Mouse (Mus musculus) limb, embryonic 14.5 days (tissue): ENCODE results near the gene Otop3. TPM values are rescaled to one million over a fixed set of nuclear protein-coding genes. Genes with fewer than 3 reads are reported as not detected.
"Not testable (repeated sequence)": the region's sequence is repeated elsewhere in the genome, so short reads cannot be mapped to it uniquely, and the experiment has no call there.

Source experiments
- ATAC-seq: fragments of 200-750 bp; cut with Nextera tagmentation; 2 replicates; pipeline ENCODE4 v1.8.0; 2017; ENCODE audit warnings: low read depth, moderate number of reproducible peaks, moderate TSS enrichment; ENCODE audit not compliant: low FRiP score
- DNase-seq: peaks from one replicate; pipeline ENCODE4 v3.0.0-alpha.2; 2015; ENCODE audit warnings: low spot score
- H3K27ac ChIP-seq: fragments of 300-500 bp; sonication (generic); replicated peaks from 2 replicates; pipeline ENCODE4 v1.5.1; 2014; ENCODE audit warnings: low read depth, mild to moderate bottlenecking, low read length, moderate library complexity, mixed read lengths
- H3K27me3 ChIP-seq: fragments of 300-500 bp; sonication (generic); 2 replicates; pipeline ENCODE4 v1.6.1; 2014; ENCODE audit warnings: low read length, mixed read lengths; ENCODE audit not compliant: control insufficient read depth, insufficient read depth
- H3K36me3 ChIP-seq: fragments of 300-500 bp; sonication (generic); 2 replicates; pipeline ENCODE4 v1.6.1; 2014; ENCODE audit warnings: mild to moderate bottlenecking, low read length, moderate library complexity, mixed read lengths; ENCODE audit not compliant: control insufficient read depth, insufficient read depth
- H3K4me1 ChIP-seq: fragments of 300-500 bp; sonication (generic); 2 replicates; pipeline ENCODE4 v1.6.1; 2014; ENCODE audit warnings: antibody characterized with exemption, low read length, mixed read lengths; ENCODE audit not compliant: control insufficient read depth, insufficient read depth
- H3K4me2 ChIP-seq: fragments of 300-500 bp; sonication (generic); replicated peaks from 2 replicates; pipeline ENCODE4 v1.6.1; 2014; ENCODE audit warnings: low read depth, mild to moderate bottlenecking, low read length, moderate library complexity; ENCODE audit not compliant: severe bottlenecking
- H3K4me3 ChIP-seq: fragments of 300-500 bp; sonication (generic); replicated peaks from 2 replicates; pipeline ENCODE4 v1.5.1; 2014; ENCODE audit warnings: low read length
- H3K9ac ChIP-seq: fragments of 300-500 bp; sonication (generic); 2 replicates; pipeline ENCODE4 v1.6.1; 2014; ENCODE audit warnings: mild to moderate bottlenecking, low read depth, low read length, moderate library complexity; ENCODE audit not compliant: severe bottlenecking
- H3K9me3 ChIP-seq: fragments of 300-500 bp; sonication (generic); 2 replicates; pipeline ENCODE4 v1.6.1; 2016; ENCODE audit warnings: low read length; ENCODE audit not compliant: control insufficient read depth
- POLR2A ChIP-seq: fragments of 200-500 bp; IDR thresholded peaks from 2 replicates; pipeline ENCODE4 v1.8.0; 2012; ENCODE audit warnings: inconsistent platforms, mild to moderate bottlenecking, moderate library complexity, borderline replicate concordance; ENCODE audit not compliant: insufficient read depth, insufficient read length; ENCODE audit errors: extremely low read depth
- WGBS: fragments of 180-500 bp; shearing (Covaris S2); extraction: QIAGEN DNeasy Blood & Tissue Kit; methylation state at CpG from one replicate; pipeline ENCODE4 v1.1.7; 2014; 5-methylcytosine and 5-hydroxymethylcytosine counted together
- polyA plus RNA-seq, 2 experiments: library from polyadenylated mRNA; depleted of rRNA in 1 of 2; stranded (reverse) in 1 of 2; unstranded in 1 of 2; fragments of >200 nt; fragmentation: Nextera tagmentation in 1 of 2; extraction: Ambion mirVana in 1 of 2; gene quantifications; 2 replicates each; pipeline versions ENCODE4 v1.2.1 to v1.2.3; 2012 to 2014

Otop3 gene
- polyA plus RNA-seq, 2 experiments, result not detected

DNA sequence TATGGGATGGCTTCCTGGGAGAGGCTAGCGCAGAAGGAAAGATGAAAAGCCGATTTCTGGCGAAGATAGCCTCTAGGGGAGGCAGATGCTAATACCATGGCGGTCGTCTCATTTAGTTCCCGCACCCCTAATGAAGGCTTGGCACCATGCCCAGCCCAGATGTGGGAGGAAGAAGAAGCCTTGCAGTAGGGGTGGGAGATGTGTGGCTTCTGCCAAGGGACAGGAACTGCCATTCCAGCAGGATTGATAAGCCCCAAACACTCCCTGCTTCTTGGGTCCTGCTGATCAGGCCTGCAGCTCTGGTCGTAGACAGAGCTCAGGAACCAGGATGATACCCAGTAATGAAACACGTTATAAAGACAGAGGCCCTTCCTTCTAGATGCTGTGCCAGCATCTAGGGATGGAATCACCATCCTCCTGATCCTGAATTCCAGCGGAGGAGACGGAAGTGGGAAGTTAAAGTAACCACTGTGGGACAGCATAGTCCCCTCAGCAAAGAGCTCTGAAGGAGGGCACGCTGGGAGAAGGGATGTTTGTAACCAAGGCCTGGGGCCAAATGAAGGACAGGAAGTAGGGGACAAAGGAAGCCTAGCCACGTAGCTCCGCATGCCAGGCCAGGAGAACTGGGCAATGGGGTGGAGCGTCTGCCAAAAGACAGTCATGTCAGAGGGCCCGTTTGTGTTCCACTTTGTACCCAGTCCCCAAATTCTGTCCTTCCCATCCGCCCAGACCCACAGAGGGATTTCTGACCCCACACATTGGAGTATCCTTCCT is 49.4 kb downstream of the Otop3 start:
- DNase-seq (no peak), ATAC-seq (no peak)
- Histone ChIP-seq H3K4me2 (peak overlapping the region; percentile 79), H3K4me1 (peaks cover 18% of the 10 kb centered on the region), H3K9me3 (no peaks in the 10 kb centered on the region), H3K27me3 (no peaks in the 10 kb centered on the region), H3K36me3 (no peaks in the 10 kb centered on the region), H3K9ac (0 out of 2 replicates have a peak overlapping the region, but pooled peaks have one; percentile 88), H3K4me3 (0 out of 2 replicates have a peak overlapping the region, but pooled peaks have one; percentile 81), H3K27ac (no peak overlapping the region)
- no peak for TF ChIP-seq POLR2A
- WGBS, result 51% methylated on average over 16 of the region's 16 CpGs

- no peaks in the 10 kb centered on the region for H3K36me3 ChIP-seq
- DNase-seq (no peak), ATAC-seq (no peak)
- H3K9ac ChIP-seq, result no peak overlapping the region
- H3K4me1 ChIP-seq, result peaks cover 18% of the 10 kb centered on the region
- no peaks in the 10 kb centered on the region for H3K9me3 ChIP-seq
- TF ChIP-seq POLR2A, result no peak
- 74% methylated on average over 5 of the region's 5 CpGs for WGBS
- H3K27ac ChIP-seq, result no peak overlapping the region
- no peak overlapping the region for H3K4me3 ChIP-seq
- H3K4me2 ChIP-seq, result no peak overlapping the region
- no peaks in the 10 kb centered on the region for H3K27me3 ChIP-seq
Measured at GRCm38 (mm10) chr11:115384587-115384986, 50.1 kb downstream of the Otop3 start.

DNA sequence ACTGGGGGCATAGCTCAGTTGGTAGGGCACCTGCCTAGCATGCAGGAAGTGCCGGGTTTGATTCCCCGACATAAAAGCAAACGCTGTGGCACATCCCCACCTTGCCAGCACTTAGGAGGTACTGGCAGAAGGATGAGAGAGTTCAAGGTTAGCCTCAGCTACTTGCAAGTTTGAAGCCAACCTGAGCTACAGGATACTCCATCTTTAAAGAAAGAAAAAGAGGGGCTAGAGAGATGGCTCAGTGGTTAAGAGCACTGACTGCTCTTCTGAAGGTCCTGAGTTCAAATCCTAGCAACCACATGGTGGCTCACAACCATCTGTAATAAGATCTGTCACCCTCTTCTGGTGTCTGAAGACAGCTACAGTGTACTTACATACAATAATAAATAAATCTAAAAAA is 52.3 kb downstream of the Otop3 start:
- 78% methylated on average over 3 of the region's 3 CpGs for WGBS
- not testable (repeated sequence) for H3K4me3 ChIP-seq, H3K9ac ChIP-seq, H3K27me3 ChIP-seq, H3K4me2 ChIP-seq, H3K27ac ChIP-seq, H3K9me3 ChIP-seq, DNase-seq, ATAC-seq
- H3K36me3 ChIP-seq, result peaks cover 12% of the 10 kb centered on the region
- peaks cover 18% of the 10 kb centered on the region for H3K4me1 ChIP-seq

DNA sequence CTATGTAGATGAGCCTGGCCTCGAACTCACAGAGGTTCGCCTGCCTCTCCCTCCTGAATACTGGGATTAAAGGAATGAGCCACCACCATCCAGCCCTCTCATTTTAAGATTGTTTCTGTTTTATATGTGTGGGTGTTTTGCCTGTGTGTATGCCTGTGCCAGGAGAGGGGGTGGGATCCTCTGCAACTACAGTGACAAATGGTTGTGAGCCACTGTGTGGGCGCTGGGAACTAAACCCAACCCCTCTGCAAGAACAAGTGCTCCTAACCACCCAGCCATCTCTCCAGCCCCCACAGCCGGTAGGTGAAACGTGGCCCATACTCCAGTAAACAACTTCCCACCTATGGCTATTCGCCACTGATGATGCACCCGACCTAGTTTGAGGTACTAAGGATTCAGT is 56.8 kb downstream of the Otop3 start:
- no peak overlapping the region for H3K4me2 ChIP-seq
- no peak overlapping the region for H3K9ac ChIP-seq
- H3K9me3 ChIP-seq, result no peaks in the 10 kb centered on the region
- WGBS, result 91% methylated on average over 7 of the region's 7 CpGs
- peaks cover 55% of the 10 kb centered on the region for H3K36me3 ChIP-seq
- DNase-seq (no peak), ATAC-seq (no peak)
- no peak overlapping the region for H3K27ac ChIP-seq
- no peak overlapping the region for H3K4me3 ChIP-seq
- no peaks in the 10 kb centered on the region for H3K4me1 ChIP-seq
- H3K27me3 ChIP-seq, result no peaks in the 10 kb centered on the region
- no peak for TF ChIP-seq POLR2A

GRCm38 (mm10) chr11:115393721-115394325 is 59.3 kb downstream of the Otop3 start:
- H3K9ac ChIP-seq, result no peak overlapping the region
- DNase-seq, result no peak
- no peak overlapping the region; the same call in 1 of the 2 replicates for H3K4me2 ChIP-seq
- H3K4me1 ChIP-seq, result no peaks in the 10 kb centered on the region
- WGBS, result 63% methylated on average over 34 of the region's 34 CpGs
- H3K4me3 ChIP-seq, result no peak overlapping the region
- no peak overlapping the region for H3K27ac ChIP-seq
- no peak for ATAC-seq
- H3K36me3 ChIP-seq, result peaks cover 55% of the 10 kb centered on the region
- no peak for TF ChIP-seq POLR2A
- no peaks in the 10 kb centered on the region for H3K9me3 ChIP-seq
- H3K27me3 ChIP-seq, result no peaks in the 10 kb centered on the region

Other genes starting within 250 kb of the Otop3 start
- gene Rab37, start 243.3 kb upstream of the Otop3 start, polyA plus RNA-seq (2012; rRNA removed), result 1.5 and 1.7 TPM in 2 replicates
- 1.5 and 1.8 TPM in 2 replicates for gene Rab37, start 243.3 kb upstream of the Otop3 start, polyA plus RNA-seq (2014; fragmentation: Nextera tagmentation; extraction: Ambion mirVana)
- 0.35 and 0.65 TPM in 2 replicates for gene Cd300lf, start 200.7 kb upstream of the Otop3 start, polyA plus RNA-seq (2012; rRNA removed)
- gene Cd300lf, start 200.7 kb upstream of the Otop3 start, polyA plus RNA-seq (2014; fragmentation: Nextera tagmentation; extraction: Ambion mirVana), result 0.14 and 0.29 TPM in 2 replicates
- gene Slc9a3r1, start 171.4 kb upstream of the Otop3 start, polyA plus RNA-seq (2012; rRNA removed), result 19.1 and 22.0 TPM in 2 replicates
- 29.9 and 33.7 TPM in 2 replicates for gene Slc9a3r1, start 171.4 kb upstream of the Otop3 start, polyA plus RNA-seq (2014; fragmentation: Nextera tagmentation; extraction: Ambion mirVana)
- gene Tmem104, start 147.2 kb upstream of the Otop3 start, polyA plus RNA-seq (2012; rRNA removed), result 9.2 and 16.9 TPM in 2 replicates
- 11.4 and 12.4 TPM in 2 replicates for gene Tmem104, start 147.2 kb upstream of the Otop3 start, polyA plus RNA-seq (2014; fragmentation: Nextera tagmentation; extraction: Ambion mirVana)
- 25.6 and 32.1 TPM in 2 replicates for gene Nat9, start 146.9 kb upstream of the Otop3 start, polyA plus RNA-seq (2012; rRNA removed)
- gene Nat9, start 146.9 kb upstream of the Otop3 start, polyA plus RNA-seq (2014; fragmentation: Nextera tagmentation; extraction: Ambion mirVana), result 20.0 and 24.3 TPM in 2 replicates
- gene Grin2c, start 67.5 kb upstream of the Otop3 start, polyA plus RNA-seq (2012; rRNA removed), result 0.20 and 0.21 TPM in 2 replicates
- not detected in 2 replicates for gene Grin2c, start 67.5 kb upstream of the Otop3 start, polyA plus RNA-seq (2014; fragmentation: Nextera tagmentation; extraction: Ambion mirVana)
- 16.8 and 21.8 TPM in 2 replicates for gene Fdxr, start 57.7 kb upstream of the Otop3 start, polyA plus RNA-seq (2012; rRNA removed)
- gene Fdxr, start 57.7 kb upstream of the Otop3 start, polyA plus RNA-seq (2014; fragmentation: Nextera tagmentation; extraction: Ambion mirVana), result 11.5 and 13.0 TPM in 2 replicates
- gene Fads6, start 37.1 kb upstream of the Otop3 start, polyA plus RNA-seq (2012; rRNA removed), result 0.35 and 0.40 TPM in 2 replicates
- 0.12 TPM in 1 of 2 replicates, not detected in the other for gene Fads6, start 37.1 kb upstream of the Otop3 start, polyA plus RNA-seq (2014; fragmentation: Nextera tagmentation; extraction: Ambion mirVana)
- 0.29 and 0.44 TPM in 2 replicates for gene Otop2, start 27.6 kb upstream of the Otop3 start, polyA plus RNA-seq (2012; rRNA removed)
- 0.08 and 0.19 TPM in 2 replicates for gene Otop2, start 27.6 kb upstream of the Otop3 start, polyA plus RNA-seq (2014; fragmentation: Nextera tagmentation; extraction: Ambion mirVana)
- gene Ush1g, start 12.7 kb upstream of the Otop3 start, polyA plus RNA-seq (2012; rRNA removed), result not detected in 2 replicates
- not detected in 2 replicates for gene Ush1g, start 12.7 kb upstream of the Otop3 start, polyA plus RNA-seq (2014; fragmentation: Nextera tagmentation; extraction: Ambion mirVana)
- 4.5 and 5.9 TPM in 2 replicates for gene Hid1, start 33.0 kb downstream of the Otop3 start, polyA plus RNA-seq (2012; rRNA removed)
- gene Hid1, start 33.0 kb downstream of the Otop3 start, polyA plus RNA-seq (2014; fragmentation: Nextera tagmentation; extraction: Ambion mirVana), result 2.1 and 2.3 TPM in 2 replicates
- gene Cdr2l, start 47.2 kb downstream of the Otop3 start, polyA plus RNA-seq (2012; rRNA removed), result 18.8 and 23.9 TPM in 2 replicates
- 10.9 and 11.1 TPM in 2 replicates for gene Cdr2l, start 47.2 kb downstream of the Otop3 start, polyA plus RNA-seq (2014; fragmentation: Nextera tagmentation; extraction: Ambion mirVana)
- 76.7 and 92.2 TPM in 2 replicates for gene Mrpl58, start 69.0 kb downstream of the Otop3 start, polyA plus RNA-seq (2012; rRNA removed)
- 169 and 181 TPM in 2 replicates for gene Mrpl58, start 69.0 kb downstream of the Otop3 start, polyA plus RNA-seq (2014; fragmentation: Nextera tagmentation; extraction: Ambion mirVana)
- 294 and 427 TPM in 2 replicates for gene Atp5h, start 85.2 kb downstream of the Otop3 start, polyA plus RNA-seq (2012; rRNA removed)
- 870 and 933 TPM in 2 replicates for gene Atp5h, start 85.2 kb downstream of the Otop3 start, polyA plus RNA-seq (2014; fragmentation: Nextera tagmentation; extraction: Ambion mirVana)
- gene Kctd2, start 85.4 kb downstream of the Otop3 start, polyA plus RNA-seq (2012; rRNA removed), result 30.0 and 30.5 TPM in 2 replicates
- 26.3 and 27.8 TPM in 2 replicates for gene Kctd2, start 85.4 kb downstream of the Otop3 start, polyA plus RNA-seq (2014; fragmentation: Nextera tagmentation; extraction: Ambion mirVana)
- gene Trim80, start 105.8 kb downstream of the Otop3 start, polyA plus RNA-seq (2012; rRNA removed), result not detected in 2 replicates
- gene Trim80, start 105.8 kb downstream of the Otop3 start, polyA plus RNA-seq (2014; fragmentation: Nextera tagmentation; extraction: Ambion mirVana), result 0.15 TPM in 1 of 2 replicates, not detected in the other
- 0.04 and 0.08 TPM in 2 replicates for gene Slc16a5, start 127.7 kb downstream of the Otop3 start, polyA plus RNA-seq (2012; rRNA removed)
- gene Slc16a5, start 127.7 kb downstream of the Otop3 start, polyA plus RNA-seq (2014; fragmentation: Nextera tagmentation; extraction: Ambion mirVana), result not detected in 2 replicates
- 7.5 and 9.7 TPM in 2 replicates for gene Armc7, start 140.9 kb downstream of the Otop3 start, polyA plus RNA-seq (2012; rRNA removed)
- 8.4 and 8.5 TPM in 2 replicates for gene Armc7, start 140.9 kb downstream of the Otop3 start, polyA plus RNA-seq (2014; fragmentation: Nextera tagmentation; extraction: Ambion mirVana)
- 51.8 and 55.4 TPM in 2 replicates for gene Nt5c, start 157.1 kb downstream of the Otop3 start, polyA plus RNA-seq (2012; rRNA removed)
- 70.6 and 76.6 TPM in 2 replicates for gene Nt5c, start 157.1 kb downstream of the Otop3 start, polyA plus RNA-seq (2014; fragmentation: Nextera tagmentation; extraction: Ambion mirVana)
- 411 and 458 TPM in 2 replicates for gene Jpt1, start 179.7 kb downstream of the Otop3 start, polyA plus RNA-seq (2012; rRNA removed)
- gene Jpt1, start 179.7 kb downstream of the Otop3 start, polyA plus RNA-seq (2014; fragmentation: Nextera tagmentation; extraction: Ambion mirVana), result 541 and 547 TPM in 2 replicates
- gene Sumo2, start 201.5 kb downstream of the Otop3 start, polyA plus RNA-seq (2012; rRNA removed), result 543 and 563 TPM in 2 replicates
- gene Sumo2, start 201.5 kb downstream of the Otop3 start, polyA plus RNA-seq (2014; fragmentation: Nextera tagmentation; extraction: Ambion mirVana), result 942 and 968 TPM in 2 replicates
- 184 and 187 TPM in 2 replicates for gene Nup85, start 229.7 kb downstream of the Otop3 start, polyA plus RNA-seq (2012; rRNA removed)
- 144 and 148 TPM in 2 replicates for gene Nup85, start 229.7 kb downstream of the Otop3 start, polyA plus RNA-seq (2014; fragmentation: Nextera tagmentation; extraction: Ambion mirVana)